Mouse (Mus musculus): ENCODE measurements around the gene Snorc.

DNA sequence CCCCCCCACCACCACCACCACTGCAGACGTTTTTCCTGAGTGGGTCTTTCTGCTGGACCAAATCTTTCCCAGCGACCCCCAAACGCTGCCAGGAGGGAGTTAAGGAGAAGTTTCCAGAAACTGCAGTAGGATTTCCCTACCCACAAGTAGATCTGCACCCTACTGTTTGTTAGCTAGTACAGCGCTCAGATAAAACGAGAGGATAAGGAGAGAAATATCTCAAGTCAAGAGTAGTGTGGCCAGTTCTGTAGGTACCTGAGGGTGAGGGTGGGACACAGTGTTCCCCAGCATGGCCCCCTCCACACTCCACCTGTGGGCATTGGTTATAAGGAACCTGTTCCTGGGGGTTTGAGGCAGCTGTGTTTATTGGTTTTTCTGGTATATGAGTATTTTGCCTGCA lies 40.8 kb downstream of the Snorc start:
- TF ChIP-seq EP300 (IDR thresholded peaks at IDR 0.05; ENCODE audit: low read depth) (no peak), CTCF (IDR thresholded peaks at IDR 0.05; ENCODE audit: low read depth) (no peak)
